Mouse (Mus musculus): ENCODE data around the gene Sec61a1. TPM values are rescaled to one million over a fixed set of nuclear protein-coding genes. Genes with fewer than 3 reads are reported as not detected.

The Sec61a1 gene
- total RNA-seq, 2 experiments from 2014 or later: 168 to 207 TPM

- peak in 1 of 2 experiments; percentile 17 for DNase-seq (ENCODE audit: low spot score in 2 of 2)
Observed at GRCm38 (mm10) chr6:88517701-88518403, 853 bp downstream of the Sec61a1 start.

GRCm38 (mm10) chr6:88516667-88517066, 2.0 kb downstream of the Sec61a1 start:
- DNase-seq (ENCODE audit: low spot score in 2 of 2): peak in 1 of 2 experiments; percentile 14

GRCm38 (mm10) chr6:88515971-88516370, 2.7 kb downstream of the Sec61a1 start:
- peak in 1 of 2 experiments; percentile 15 for DNase-seq (ENCODE audit: low spot score in 2 of 2)

GRCm38 (mm10) chr6:88514546-88514945, 4.2 kb downstream of the Sec61a1 start:
- DNase-seq (ENCODE audit: low spot score in 2 of 2): peak in 1 of 2 experiments; percentile 7

GRCm38 (mm10) chr6:88513984-88514383, 4.7 kb downstream of the Sec61a1 start:
- DNase-seq (ENCODE audit: low spot score in 2 of 2): peak in 1 of 2 experiments; percentile 12

- DNase-seq (ENCODE audit: low spot score in 2 of 2): no peak
Observed at GRCm38 (mm10) chr6:88503044-88503443, 15.7 kb downstream of the Sec61a1 start.

GRCm38 (mm10) chr6:88502030-88502970, 16.4 kb downstream of the Sec61a1 start:
- DNase-seq (ENCODE audit: low spot score in 2 of 2): no peak

GRCm38 (mm10) chr6:88500405-88500767, 18.3 kb downstream of the Sec61a1 start:
- DNase-seq (ENCODE audit: low spot score in 2 of 2): no peak

- DNase-seq (ENCODE audit: low spot score in 2 of 2): peak; percentile 49 to 72
Observed at GRCm38 (mm10) chr6:88499481-88500404, 19.0 kb downstream of the Sec61a1 start.

GRCm38 (mm10) chr6:88493712-88494111, 25.0 kb downstream of the Sec61a1 start:
- no peak for DNase-seq (ENCODE audit: low spot score in 2 of 2)

- DNase-seq (ENCODE audit: low spot score in 2 of 2): no peak
Observed at GRCm38 (mm10) chr6:88490629-88491354, 27.9 kb downstream of the Sec61a1 start.

GRCm38 (mm10) chr6:88489834-88490233, 28.9 kb downstream of the Sec61a1 start:
- no peak for DNase-seq (ENCODE audit: low spot score in 2 of 2)

- no peak for DNase-seq (ENCODE audit: low spot score in 2 of 2)
Observed at GRCm38 (mm10) chr6:88489026-88489425, 29.7 kb downstream of the Sec61a1 start.

- DNase-seq (ENCODE audit: low spot score in 2 of 2): peak; percentile 26 to 56
Observed at GRCm38 (mm10) chr6:88486893-88487292, 31.8 kb downstream of the Sec61a1 start.

GRCm38 (mm10) chr6:88485378-88485777, 33.3 kb downstream of the Sec61a1 start:
- DNase-seq (ENCODE audit: low spot score in 2 of 2): peak; percentile 29 to 42

- DNase-seq (ENCODE audit: low spot score in 2 of 2): no peak
Observed at GRCm38 (mm10) chr6:88483913-88484312, 34.8 kb downstream of the Sec61a1 start.

- no peak for DNase-seq (ENCODE audit: low spot score in 2 of 2)
Observed at GRCm38 (mm10) chr6:88483111-88483510, 35.6 kb downstream of the Sec61a1 start.

GRCm38 (mm10) chr6:88480421-88480820, 38.3 kb downstream of the Sec61a1 start:
- DNase-seq (ENCODE audit: low spot score in 2 of 2): no peak

- no peak for DNase-seq (ENCODE audit: low spot score in 2 of 2)
Observed at GRCm38 (mm10) chr6:88469878-88470277, 48.8 kb downstream of the Sec61a1 start.

All from adrenal gland, adult 18-20 months (tissue).